Mouse (Mus musculus): ENCODE results near the gene Nt5dc1. TPM values are rescaled to one million over a fixed set of nuclear protein-coding genes. Genes with fewer than 3 reads are reported as not detected.

The Nt5dc1 gene
- 10 to 100 TPM; 23.7 to 25.8 TPM for total RNA-seq (2023)

GRCm38 (mm10) chr10:34418204-34418756 is at the start of gene Nt5dc1:
Gene Nt5dc1 (minus strand): TSS chr10:34418552.

GRCm38 (mm10) chr10:34389681-34390080 is 28.7 kb downstream of the Nt5dc1 start, which contains the start of gene Col10a1:
Gene Col10a1 (plus strand): TSS chr10:34389981.

GRCm38 (mm10) chr10:34297299-34297979 is 120.9 kb downstream of the Nt5dc1 start, which contains the start of gene Tspyl4:
Gene Tspyl4 (plus strand): TSS chr10:34297442.

GRCm38 (mm10) chr10:34281962-34282388 is 136.4 kb downstream of the Nt5dc1 start, which contains the start of gene Tspyl1:
Gene Tspyl1 (plus strand): TSS chr10:34282190.

Other genes with a start within 250 kb of the Nt5dc1 start
- gene Dse, start 210.8 kb downstream of the Nt5dc1 start, total RNA-seq (2023), result 10 to 100 TPM; 90.4 to 92.9 TPM
- gene Tspyl1, start 136.4 kb downstream of the Nt5dc1 start, total RNA-seq (2023), result 10 to 100 TPM; 81.2 to 82.3 TPM
- 1 to 10 TPM; 5.8 to 6.0 TPM for gene Tspyl4, start 121.1 kb downstream of the Nt5dc1 start, total RNA-seq (2023)
- not detected for gene Col10a1, start 28.6 kb downstream of the Nt5dc1 start, total RNA-seq (2023)
- not detected for gene Frk, start 64.8 kb upstream of the Nt5dc1 start, total RNA-seq (2023)